Mouse (Mus musculus): ENCODE measurements around the gene Samhd1. TPM values are rescaled to one million over a fixed set of nuclear protein-coding genes. Genes with fewer than 3 reads are reported as not detected.

Gene Samhd1
- polyA plus RNA-seq, 1 experiment from 2014 or later, result 26.6 TPM

GRCm38 (mm10) chr2:157063241-157063700 is 71.8 kb downstream of the Samhd1 start:
- Histone ChIP-seq H3K27ac (peak overlapping the region; percentile 37), H3K27me3 (ENCODE audit: insufficient read depth, poor library complexity, severe bottlenecking) (no peaks in the 10 kb centered on the region), H3K4me3 (no peak overlapping the region), H3K36me3 (peaks cover 25% of the 10 kb centered on the region), H3K4me1 (peaks cover 65% of the 10 kb centered on the region), H3K9me3 (no peaks in the 10 kb centered on the region)
- no peak for DNase-seq (ENCODE audit: low spot score)
- WGBS, result 72% methylated on average over 4 of the region's 4 CpGs

GRCm38 (mm10) chr2:157060557-157061305 is 74.3 kb downstream of the Samhd1 start:
- H3K4me3 ChIP-seq, result no peak overlapping the region
- H3K27me3 ChIP-seq (ENCODE audit: insufficient read depth, poor library complexity, severe bottlenecking), result no peaks in the 10 kb centered on the region
- no peak for DNase-seq (ENCODE audit: low spot score)
- no peaks in the 10 kb centered on the region for H3K9me3 ChIP-seq
- H3K36me3 ChIP-seq, result peaks cover 38% of the 10 kb centered on the region
- peaks cover 50% of the 10 kb centered on the region for H3K4me1 ChIP-seq
- H3K27ac ChIP-seq, result no peak overlapping the region
- WGBS, result 88% methylated on average over 11 of the region's 11 CpGs

GRCm38 (mm10) chr2:157060037-157060436 is 75.0 kb downstream of the Samhd1 start:
- no peak overlapping the region for H3K4me3 ChIP-seq
- DNase-seq (ENCODE audit: low spot score), result no peak
- H3K4me1 ChIP-seq, result peaks cover 45% of the 10 kb centered on the region
- H3K9me3 ChIP-seq, result no peaks in the 10 kb centered on the region
- H3K36me3 ChIP-seq, result peaks cover 40% of the 10 kb centered on the region
- H3K27me3 ChIP-seq (ENCODE audit: insufficient read depth, poor library complexity, severe bottlenecking), result no peaks in the 10 kb centered on the region
- 91% methylated on average over 14 of the region's 14 CpGs for WGBS
- no peak overlapping the region for H3K27ac ChIP-seq

- Histone ChIP-seq H3K27ac (peak overlapping the region; percentile 86), H3K36me3 (peaks cover 46% of the 10 kb centered on the region), H3K4me1 (peaks cover 46% of the 10 kb centered on the region), H3K4me3 (0 out of 2 replicates have a peak overlapping the region, but pooled peaks have one; percentile 39), H3K27me3 (ENCODE audit: insufficient read depth, poor library complexity, severe bottlenecking) (no peaks in the 10 kb centered on the region), H3K9me3 (no peaks in the 10 kb centered on the region)
- 66% methylated on average over 8 of the region's 8 CpGs for WGBS
- DNase-seq (ENCODE audit: low spot score), result no peak
These were observed 75.9 kb downstream of the Samhd1 start for GRCm38 (mm10) chr2:157059166-157059565.

- Histone ChIP-seq H3K9me3 (no peaks in the 10 kb centered on the region), H3K27ac (peak overlapping the region; percentile 86), H3K27me3 (ENCODE audit: insufficient read depth, poor library complexity, severe bottlenecking) (no peaks in the 10 kb centered on the region), H3K4me3 (peak overlapping the region; percentile 39), H3K36me3 (peaks cover 49% of the 10 kb centered on the region), H3K4me1 (peaks cover 39% of the 10 kb centered on the region)
- peak; percentile 90 for DNase-seq (ENCODE audit: low spot score)
- WGBS, result 20% methylated on average over 18 of the region's 18 CpGs
These were observed 76.6 kb downstream of the Samhd1 start for GRCm38 (mm10) chr2:157058342-157058998.

DNA sequence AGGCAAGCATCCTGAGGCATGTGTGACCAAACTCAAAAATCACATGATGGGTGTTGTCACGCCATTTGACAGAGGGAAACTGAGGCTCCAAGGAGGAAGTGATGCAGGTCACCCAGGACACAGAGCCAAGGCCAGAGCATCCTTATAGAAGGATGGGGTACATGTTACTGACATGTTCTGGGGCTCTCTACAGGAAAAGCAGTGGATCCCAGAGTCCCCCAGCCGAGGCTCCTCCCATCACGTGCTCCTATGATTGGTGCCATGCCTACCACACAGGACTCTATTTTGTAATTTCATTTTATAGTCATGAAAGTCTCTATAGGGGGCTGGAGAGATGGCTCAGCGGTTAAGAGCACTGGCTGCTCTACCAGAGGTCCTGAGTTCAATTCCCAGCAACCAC is 77.3 kb downstream of the Samhd1 start:
- Histone ChIP-seq H3K36me3 (peaks cover 57% of the 10 kb centered on the region), H3K27me3 (ENCODE audit: insufficient read depth, poor library complexity, severe bottlenecking) (no peaks in the 10 kb centered on the region), H3K4me3 (no peak overlapping the region), H3K9me3 (no peaks in the 10 kb centered on the region), H3K4me1 (peaks cover 40% of the 10 kb centered on the region), H3K27ac (0 out of 2 replicates have a peak overlapping the region, but pooled peaks have one; percentile 2)
- no peak for DNase-seq (ENCODE audit: low spot score)
- 86% methylated on average over 4 of the region's 4 CpGs for WGBS

DNA sequence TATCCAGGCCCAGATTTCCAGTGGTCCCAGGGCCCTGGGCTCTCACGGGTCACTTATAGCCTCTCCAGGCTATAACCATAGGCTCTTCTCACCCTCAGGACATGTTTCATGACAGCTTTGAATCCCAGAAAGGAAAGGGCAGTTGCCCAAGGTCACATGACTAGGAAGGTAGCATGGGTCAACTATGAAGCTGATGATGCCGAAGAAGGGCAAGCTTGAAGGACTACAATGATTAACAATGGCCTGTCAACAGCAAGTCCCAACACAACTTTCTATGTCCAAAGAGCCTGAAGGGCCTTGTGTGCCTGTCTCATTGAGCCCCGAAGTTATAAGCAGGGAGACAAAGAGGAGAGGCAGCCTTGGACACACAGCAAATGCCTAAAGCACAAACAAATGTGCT is 77.9 kb downstream of the Samhd1 start:
- no peak for DNase-seq (ENCODE audit: low spot score)
- Histone ChIP-seq H3K9me3 (no peaks in the 10 kb centered on the region), H3K4me3 (no peak overlapping the region), H3K27ac (peak overlapping the region; percentile 2; the same call in 1 of the 2 replicates), H3K4me1 (peaks cover 46% of the 10 kb centered on the region), H3K36me3 (peaks cover 62% of the 10 kb centered on the region), H3K27me3 (ENCODE audit: insufficient read depth, poor library complexity, severe bottlenecking) (no peaks in the 10 kb centered on the region)
- 94% methylated on average over 3 of the region's 3 CpGs for WGBS

DNA sequence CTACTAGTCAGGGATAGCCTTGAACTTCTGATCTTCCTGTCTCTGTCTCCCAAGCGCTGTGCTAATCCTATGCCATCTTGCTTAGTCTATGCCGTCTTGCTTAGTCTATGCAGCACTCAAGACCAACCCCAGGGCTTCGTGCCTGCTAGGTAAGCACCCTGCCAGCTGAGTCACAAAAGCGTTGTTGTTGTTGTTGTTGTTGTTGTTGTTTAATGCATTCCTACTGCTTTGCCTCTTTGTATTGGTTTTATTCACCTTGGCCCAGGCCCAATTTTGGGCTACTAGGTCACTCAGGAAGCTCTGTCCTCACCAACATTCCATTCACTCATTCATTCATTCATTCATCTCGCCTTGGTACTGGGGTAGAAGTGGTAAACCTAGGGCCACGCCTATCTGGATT is 79.3 kb downstream of the Samhd1 start:
- H3K27ac ChIP-seq, result no peak overlapping the region
- H3K27me3 ChIP-seq (ENCODE audit: insufficient read depth, poor library complexity, severe bottlenecking), result no peaks in the 10 kb centered on the region
- H3K4me1 ChIP-seq, result peaks cover 49% of the 10 kb centered on the region
- no peak overlapping the region for H3K4me3 ChIP-seq
- WGBS, result 89% methylated on average over 6 of the region's 6 CpGs
- DNase-seq (ENCODE audit: low spot score), result no peak
- no peaks in the 10 kb centered on the region for H3K9me3 ChIP-seq
- peaks cover 70% of the 10 kb centered on the region for H3K36me3 ChIP-seq

DNA sequence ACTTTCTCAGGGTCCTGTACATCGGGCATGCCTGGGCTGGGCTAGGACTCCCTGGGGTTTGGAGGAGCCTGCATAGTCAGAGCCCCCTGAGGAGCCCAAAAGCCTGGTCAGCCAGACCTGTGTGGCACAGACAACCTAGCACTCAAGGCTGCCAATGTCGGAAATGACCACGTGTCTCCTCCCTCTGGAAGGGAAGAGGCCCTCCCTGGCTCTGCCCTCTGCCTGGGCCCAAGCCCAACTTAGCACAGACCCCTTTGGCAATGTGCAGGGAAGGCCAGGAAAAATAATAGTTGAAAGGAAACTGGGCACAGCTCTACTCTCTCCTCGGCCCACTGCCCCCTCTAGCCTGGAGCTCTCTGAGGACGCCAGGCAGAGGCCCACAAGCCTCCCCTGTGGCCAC is 80.2 kb downstream of the Samhd1 start:
- Histone ChIP-seq H3K27ac (peak overlapping the region; percentile 65), H3K27me3 (ENCODE audit: insufficient read depth, poor library complexity, severe bottlenecking) (no peaks in the 10 kb centered on the region), H3K36me3 (peaks cover 73% of the 10 kb centered on the region), H3K4me3 (no peak overlapping the region), H3K4me1 (peaks cover 54% of the 10 kb centered on the region), H3K9me3 (no peaks in the 10 kb centered on the region)
- no peak for DNase-seq (ENCODE audit: low spot score)
- 77% methylated on average over 5 of the region's 5 CpGs for WGBS

- no peaks in the 10 kb centered on the region for H3K27me3 ChIP-seq (ENCODE audit: insufficient read depth, poor library complexity, severe bottlenecking)
- WGBS, result 82% methylated on average over 8 of the region's 8 CpGs
- H3K4me3 ChIP-seq, result no peak overlapping the region
- H3K9me3 ChIP-seq, result no peaks in the 10 kb centered on the region
- H3K27ac ChIP-seq, result peak overlapping the region; percentile 65; the same call in 1 of the 2 replicates
- H3K36me3 ChIP-seq, result peaks cover 73% of the 10 kb centered on the region
- H3K4me1 ChIP-seq, result peaks cover 55% of the 10 kb centered on the region
- DNase-seq (ENCODE audit: low spot score), result no peak
These were observed 80.8 kb downstream of the Samhd1 start for GRCm38 (mm10) chr2:157054297-157054696.

GRCm38 (mm10) chr2:157053787-157054186 is 81.3 kb downstream of the Samhd1 start:
- Histone ChIP-seq H3K27me3 (ENCODE audit: insufficient read depth, poor library complexity, severe bottlenecking) (no peaks in the 10 kb centered on the region), H3K36me3 (peaks cover 75% of the 10 kb centered on the region), H3K9me3 (no peaks in the 10 kb centered on the region), H3K27ac (no peak overlapping the region), H3K4me3 (no peak overlapping the region), H3K4me1 (peaks cover 50% of the 10 kb centered on the region)
- WGBS, result 76% methylated on average over 4 of the region's 4 CpGs
- DNase-seq (ENCODE audit: low spot score), result no peak

GRCm38 (mm10) chr2:157053124-157053523 is 81.9 kb downstream of the Samhd1 start:
- Histone ChIP-seq H3K4me1 (peaks cover 44% of the 10 kb centered on the region), H3K27me3 (ENCODE audit: insufficient read depth, poor library complexity, severe bottlenecking) (no peaks in the 10 kb centered on the region), H3K27ac (no peak overlapping the region), H3K36me3 (peaks cover 77% of the 10 kb centered on the region), H3K9me3 (no peaks in the 10 kb centered on the region), H3K4me3 (no peak overlapping the region)
- 91% methylated on average over 5 of the region's 5 CpGs for WGBS
- no peak for DNase-seq (ENCODE audit: low spot score)

- Histone ChIP-seq H3K4me3 (no peak overlapping the region), H3K27ac (peak overlapping the region; percentile 1), H3K4me1 (peaks cover 40% of the 10 kb centered on the region), H3K36me3 (peaks cover 75% of the 10 kb centered on the region), H3K9me3 (no peaks in the 10 kb centered on the region), H3K27me3 (ENCODE audit: insufficient read depth, poor library complexity, severe bottlenecking) (no peaks in the 10 kb centered on the region)
- DNase-seq (ENCODE audit: low spot score), result no peak
- 66% methylated on average over 8 of the region's 8 CpGs for WGBS
These were observed 82.6 kb downstream of the Samhd1 start for GRCm38 (mm10) chr2:157052448-157052847.

Measured in heart, embryonic 10.5 days (tissue).